Mouse (Mus musculus) ovary, adult 18-20 months (tissue): ENCODE measurements at regions not wholly inside any gene's neighbourhood (a gene's known extent, or its start where the extent isn't known, plus 50 kb on each side); places are given as distances from the start of the nearest gene placed in this dataset.
"Not testable (repeated sequence)": the region's sequence is repeated elsewhere in the genome, so short reads cannot be mapped to it uniquely, and the experiment has no call there.

Experiments used
- DNase-seq: peaks from one replicate; pipeline ENCODE4 v3.0.0; 2022; ENCODE audit warnings: low spot score, mixed read lengths

- DNase-seq = no peak
Measured at GRCm38 (mm10) chr12:8447612-8448011, 52.2 kb downstream of the Rhob start.

GRCm38 (mm10) chr12:8447025-8447424, 52.8 kb downstream of the Rhob start:
- no peak for DNase-seq

- no peak for DNase-seq
Measured at GRCm38 (mm10) chr12:8444975-8445853, 54.6 kb downstream of the Rhob start.

- no peak for DNase-seq
Measured at GRCm38 (mm10) chr12:8443917-8444453, 55.8 kb downstream of the Rhob start.

- DNase-seq = no peak
Measured at GRCm38 (mm10) chr12:8443253-8443661, 56.6 kb downstream of the Rhob start.

- no peak for DNase-seq
Measured at GRCm38 (mm10) chr12:8441275-8441674, 58.5 kb downstream of the Rhob start.

GRCm38 (mm10) chr12:8440373-8440772, 59.4 kb downstream of the Rhob start:
- DNase-seq = no peak

GRCm38 (mm10) chr12:8439957-8440356, 59.9 kb downstream of the Rhob start:
- DNase-seq = no peak

- DNase-seq = no peak
Measured at GRCm38 (mm10) chr12:8439486-8439885, 60.3 kb downstream of the Rhob start.

GRCm38 (mm10) chr12:8438638-8439037, 61.2 kb downstream of the Rhob start:
- DNase-seq = no peak

- DNase-seq = no peak
Measured at GRCm38 (mm10) chr12:8436976-8437580, 62.7 kb downstream of the Rhob start.

GRCm38 (mm10) chr12:8436553-8436952, 63.3 kb downstream of the Rhob start:
- DNase-seq = no peak

GRCm38 (mm10) chr12:8435651-8436348, 64.0 kb downstream of the Rhob start:
- DNase-seq = not testable (repeated sequence)

- no peak for DNase-seq
Measured at GRCm38 (mm10) chr12:8428228-8428990, 71.4 kb downstream of the Rhob start.

- DNase-seq = no peak
Measured at GRCm38 (mm10) chr12:8424515-8424914, 75.3 kb downstream of the Rhob start.

GRCm38 (mm10) chr12:8422676-8423075, 77.1 kb downstream of the Rhob start:
- DNase-seq = no peak

GRCm38 (mm10) chr12:8421271-8421567, 78.6 kb downstream of the Rhob start:
- DNase-seq = no peak

GRCm38 (mm10) chr12:8420511-8421270, 79.1 kb downstream of the Rhob start:
- no peak for DNase-seq

- no peak for DNase-seq
Measured at GRCm38 (mm10) chr12:8418890-8419289, 80.9 kb downstream of the Rhob start.

GRCm38 (mm10) chr12:8417127-8417790, 82.5 kb downstream of the Rhob start:
- no peak for DNase-seq

- no peak for DNase-seq
Measured at GRCm38 (mm10) chr12:8412125-8412524, 87.7 kb downstream of the Rhob start.
